Mouse (Mus musculus) heart, postnatal 0 days (tissue): ENCODE data around the gene Gm9837. TPM values are rescaled to one million over a fixed set of nuclear protein-coding genes. Genes with fewer than 3 reads are reported as not detected.
A peak's percentile ranks its signal among the peaks of the same experiment; 100 is the strongest.

Source experiments
- ATAC-seq: fragments of 200-750 bp; cut with Nextera tagmentation; 2 replicates; pipeline ENCODE4 v1.8.0; 2017; ENCODE audit warnings: low read depth, moderate number of reproducible peaks, moderate library complexity; ENCODE audit not compliant: insufficient read depth
- DNase-seq: peaks from one replicate; pipeline ENCODE4 v3.0.0-alpha.2; 2016; ENCODE audit warnings: low spot score
- H3K27ac ChIP-seq: fragments of 300-500 bp; sonication (generic); 2 replicates; pipeline ENCODE4 v1.5.1; 2014; ENCODE audit warnings: low read depth, mild to moderate bottlenecking
- H3K27me3 ChIP-seq: fragments of 300-500 bp; sonication (generic); 2 replicates; pipeline ENCODE4 v1.6.1; 2014; ENCODE audit warnings: low read length, mixed read lengths; ENCODE audit not compliant: control insufficient read depth, insufficient read depth
- H3K36me3 ChIP-seq: fragments of 300-500 bp; sonication (generic); replicated peaks from 2 replicates; pipeline ENCODE4 v1.6.1; 2014; ENCODE audit warnings: low read length, mixed read lengths; ENCODE audit not compliant: control insufficient read depth, insufficient read depth
- H3K4me1 ChIP-seq: fragments of 300-500 bp; sonication (generic); 2 replicates; pipeline ENCODE4 v1.6.1; 2014; ENCODE audit warnings: antibody characterized with exemption; ENCODE audit not compliant: control insufficient read depth, insufficient read depth
- H3K4me2 ChIP-seq: fragments of 300-500 bp; sonication (generic); 2 replicates; pipeline ENCODE4 v1.6.1; 2014; ENCODE audit warnings: low read depth, mild to moderate bottlenecking, low read length, moderate library complexity
- H3K4me3 ChIP-seq: fragments of 300-500 bp; sonication (generic); 2 replicates; pipeline ENCODE4 v1.5.1; 2014; ENCODE audit warnings: low read depth, low read length
- H3K9ac ChIP-seq: fragments of 300-500 bp; sonication (generic); replicated peaks from 2 replicates; pipeline ENCODE4 v1.6.1; 2014; ENCODE audit warnings: low read depth, low read length, mixed read lengths
- H3K9me3 ChIP-seq: fragments of 300-500 bp; sonication (generic); replicated peaks from 2 replicates; pipeline ENCODE4 v1.6.1; 2016; ENCODE audit warnings: low read length; ENCODE audit not compliant: control insufficient read depth
- CTCF ChIP-seq: IDR thresholded peaks from 2 replicates; pipeline ENCODE4 v1.5.1; 2016; ENCODE audit warnings: antibody characterized with exemption, control low read depth, low read depth
- EP300 ChIP-seq: IDR thresholded peaks from 2 replicates; pipeline ENCODE4 v1.6.1; 2016; ENCODE audit warnings: antibody characterized with exemption, low read depth
- WGBS: fragments of 180-500 bp; shearing (Covaris S2); extraction: QIAGEN DNeasy Blood & Tissue Kit; methylation state at CpG from one replicate; pipeline ENCODE4 v1.1.7; 2014; 5-methylcytosine and 5-hydroxymethylcytosine counted together
- polyA plus RNA-seq: library from polyadenylated mRNA; unstranded; fragments of >200 nt; fragmentation: Nextera tagmentation; extraction: Ambion mirVana; gene quantifications from 2 replicates; pipeline ENCODE4 v1.2.1, GENCODE M21; 2015
- total RNA-seq: library from RNA; depleted of rRNA; stranded (reverse); fragments of >200 nt; gene quantifications from 2 replicates; pipeline ENCODE4 v1.2.3, GENCODE M21; 2014; ENCODE audit warnings: low replicate concordance

Gene Gm9837
- total and polyA plus RNA-seq, 2 experiments from 2014 or later = not detected

GRCm38 (mm10) chr11:53443861-53444260 lies 26.4 kb downstream of the Gm9837 start:
- H3K9ac ChIP-seq = no peak overlapping the region
- 48% methylated on average over 6 of the region's 6 CpGs for WGBS
- H3K4me1 ChIP-seq = peaks cover 7% of the 10 kb centered on the region; the same call in 1 of the 2 replicates
- H3K27ac ChIP-seq = no peak overlapping the region
- H3K4me2 ChIP-seq = no peak overlapping the region
- DNase-seq (no peak), ATAC-seq (no peak)
- no peak for TF ChIP-seq EP300
- TF ChIP-seq CTCF = peak; percentile 62
- no peak overlapping the region for H3K4me3 ChIP-seq
- H3K9me3 ChIP-seq = no peaks in the 10 kb centered on the region
- no peaks in the 10 kb centered on the region for H3K27me3 ChIP-seq
- no peaks in the 10 kb centered on the region for H3K36me3 ChIP-seq

DNA sequence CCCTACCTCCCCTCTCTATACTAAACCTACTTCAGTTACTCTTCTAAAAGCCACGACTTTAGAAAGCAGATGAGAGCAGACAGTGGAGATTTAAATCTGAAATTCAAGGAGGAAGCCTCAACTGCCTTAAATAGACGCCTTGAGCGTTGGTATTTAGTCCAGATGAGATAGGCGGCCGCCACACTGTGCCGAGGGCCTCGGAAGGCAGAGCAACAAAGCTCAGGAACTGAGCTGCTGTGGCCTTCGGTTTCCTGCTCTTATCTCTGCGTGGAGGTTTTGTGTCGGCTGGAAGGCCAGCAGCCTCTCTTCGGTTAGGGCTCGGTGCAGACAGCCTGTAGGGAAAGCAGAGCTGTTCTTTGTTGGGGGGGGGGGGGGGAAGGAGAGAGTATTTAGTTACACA lies 28.4 kb downstream of the Gm9837 start:
- peak; percentile 29 for DNase-seq

GRCm38 (mm10) chr11:53436338-53436737 lies 33.9 kb downstream of the Gm9837 start:
- DNase-seq (no peak), ATAC-seq (no peak)
- WGBS = 75% methylated on average over 6 of the region's 6 CpGs
- Histone ChIP-seq H3K27me3 (no peaks in the 10 kb centered on the region), H3K4me2 (no peak overlapping the region), H3K4me3 (no peak overlapping the region), H3K4me1 (no peaks in the 10 kb centered on the region), H3K36me3 (no peaks in the 10 kb centered on the region), H3K9me3 (no peaks in the 10 kb centered on the region), H3K27ac (no peak overlapping the region), H3K9ac (no peak overlapping the region)
- no peak for TF ChIP-seq CTCF
- no peak for TF ChIP-seq EP300

More for the DNA sequence above, 28.4 kb downstream of the Gm9837 start:
- no peak for TF ChIP-seq CTCF
- no peak for TF ChIP-seq EP300
- Histone ChIP-seq H3K4me3 (no peak overlapping the region), H3K36me3 (no peaks in the 10 kb centered on the region), H3K9me3 (no peaks in the 10 kb centered on the region), H3K27me3 (no peaks in the 10 kb centered on the region), H3K4me1 (peaks cover 7% of the 10 kb centered on the region; the same call in 1 of the 2 replicates), H3K27ac (peak overlapping the region; percentile 76), H3K9ac (no peak overlapping the region; the same call in 1 of the 2 replicates), H3K4me2 (peak overlapping the region; percentile 24; the same call in 1 of the 2 replicates)
- WGBS = 2% methylated on average over 12 of the region's 12 CpGs
- peak; percentile 62 for ATAC-seq

DNA sequence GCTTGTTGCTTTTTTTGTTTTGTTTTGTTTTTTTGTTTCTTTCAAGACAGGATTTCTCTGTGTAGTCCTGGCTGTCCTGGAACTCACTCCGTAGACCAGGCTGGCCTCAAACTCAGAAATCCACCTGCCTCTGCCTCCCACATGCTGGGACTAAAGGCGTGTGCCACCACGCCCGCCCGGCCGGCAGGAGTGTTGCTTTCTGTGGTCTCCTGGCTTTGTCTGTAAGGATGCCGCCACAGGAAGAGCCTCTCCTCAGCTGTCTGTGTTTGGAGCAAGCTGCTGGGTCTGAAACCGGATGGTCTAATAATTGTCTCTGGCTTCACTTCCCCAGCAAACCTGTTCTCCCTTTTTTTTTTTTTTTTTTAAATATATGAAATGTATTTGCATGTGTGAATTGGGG lies 34.8 kb downstream of the Gm9837 start:
- no peak for ATAC-seq

DNA sequence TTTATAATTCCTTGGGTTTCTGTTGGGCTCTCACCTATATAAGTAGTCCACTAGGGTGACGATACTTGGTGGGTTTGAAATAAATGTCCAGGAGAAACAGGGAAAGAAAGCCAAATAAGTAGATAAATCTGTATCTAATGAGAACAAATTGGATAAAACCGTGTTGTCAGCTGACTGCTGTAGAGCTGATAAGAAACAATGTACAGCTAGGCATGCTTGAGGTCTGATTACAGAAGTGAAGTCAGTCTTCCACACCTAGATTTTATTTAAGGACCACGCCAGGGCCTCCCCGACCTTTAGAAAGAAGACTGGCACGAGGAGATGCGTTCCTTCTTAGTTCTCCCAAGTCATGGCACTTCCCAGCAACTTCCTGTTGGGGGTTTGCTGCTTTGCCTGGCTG lies 37.2 kb downstream of the Gm9837 start:
- ATAC-seq (no peak), DNase-seq (no peak)
- no peaks in the 10 kb centered on the region for H3K9me3 ChIP-seq
- H3K27me3 ChIP-seq = no peaks in the 10 kb centered on the region
- no peak overlapping the region for H3K4me3 ChIP-seq
- H3K9ac ChIP-seq = no peak overlapping the region
- peaks cover 7% of the 10 kb centered on the region for H3K36me3 ChIP-seq
- H3K4me1 ChIP-seq = no peaks in the 10 kb centered on the region
- TF ChIP-seq EP300 = no peak
- no peak for TF ChIP-seq CTCF
- H3K4me2 ChIP-seq = no peak overlapping the region
- no peak overlapping the region for H3K27ac ChIP-seq
- 32% methylated on average over 6 of the region's 6 CpGs for WGBS

More for the DNA sequence above, 34.8 kb downstream of the Gm9837 start:
- WGBS = 76% methylated on average over 8 of the region's 8 CpGs
- Histone ChIP-seq H3K9ac (no peak overlapping the region), H3K36me3 (no peaks in the 10 kb centered on the region), H3K4me2 (no peak overlapping the region), H3K4me1 (no peaks in the 10 kb centered on the region), H3K27me3 (no peaks in the 10 kb centered on the region), H3K4me3 (no peak overlapping the region), H3K9me3 (no peaks in the 10 kb centered on the region), H3K27ac (no peak overlapping the region)
- no peak for DNase-seq
- TF ChIP-seq CTCF = no peak
- TF ChIP-seq EP300 = no peak

DNA sequence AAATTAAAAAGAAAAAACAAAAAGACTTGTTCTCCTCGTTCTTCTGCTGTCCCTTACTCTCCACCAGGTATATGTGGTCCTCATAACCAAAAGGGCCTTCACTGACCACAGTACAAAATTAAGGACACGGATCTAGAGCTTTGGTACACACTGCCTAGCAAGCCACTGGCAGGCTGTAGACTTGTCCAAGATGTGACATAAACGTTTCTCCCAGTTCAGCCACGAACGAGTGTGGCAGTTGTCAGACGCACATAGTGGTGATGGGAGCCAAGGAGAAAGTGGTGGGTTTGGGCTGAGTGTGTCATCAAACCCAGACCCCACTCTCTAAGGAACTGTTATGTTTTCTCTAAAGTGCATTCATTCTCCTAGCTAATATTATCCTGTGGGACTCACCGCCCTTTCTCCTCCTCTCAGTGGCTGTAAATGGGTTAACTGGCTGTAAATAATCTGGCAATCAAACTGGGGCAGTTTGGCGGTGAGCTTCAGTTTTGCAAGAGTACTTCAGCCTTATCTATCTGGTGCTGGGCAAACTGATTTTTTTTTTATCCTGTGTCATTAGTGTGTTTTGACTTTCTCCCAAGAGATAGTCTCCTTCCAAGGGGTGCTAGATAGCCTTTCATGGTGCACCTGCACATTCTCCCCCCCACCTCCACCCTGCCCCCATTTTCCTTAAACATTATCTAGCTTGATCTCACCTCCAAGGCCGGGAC lies 38.8 kb downstream of the Gm9837 start:
- H3K4me1 ChIP-seq = no peaks in the 10 kb centered on the region
- H3K4me2 ChIP-seq = peak overlapping the region; percentile 84
- no peaks in the 10 kb centered on the region for H3K27me3 ChIP-seq
- ATAC-seq (peak; percentile 1; the same call in 1 of the 2 replicates), DNase-seq (no peak)
- H3K36me3 ChIP-seq = peaks cover 7% of the 10 kb centered on the region
- H3K27ac ChIP-seq = peak overlapping the region; percentile 93
- no peaks in the 10 kb centered on the region for H3K9me3 ChIP-seq
- WGBS = 12% methylated on average over 9 of the region's 9 CpGs
- peak overlapping the region; percentile 88; the same call in 1 of the 2 replicates for H3K9ac ChIP-seq
- peak overlapping the region; percentile 79 for H3K4me3 ChIP-seq
- TF ChIP-seq EP300 = no peak
- no peak for TF ChIP-seq CTCF
